Mouse (Mus musculus) testis, postnatal 14 days (tissue): ENCODE data around the gene Tmem44.

Experiments used
- DNase-seq: peaks from one replicate; pipeline ENCODE4 v3.0.0; 2021; ENCODE audit warnings: low spot score

The Tmem44 gene

GRCm38 (mm10) chr16:30550748-30551192 lies at the start of gene Tmem44:
TSS of gene Tmem44 (minus strand) at chr16:30550842.
- DNase-seq, result no peak

GRCm38 (mm10) chr16:30599491-30600268 lies 49.0 kb upstream of the Tmem44 start, which contains the start of gene Fam43a:
TSS of gene Fam43a (plus strand) at chr16:30599723.
- peak; percentile 77 for DNase-seq

- peak; percentile 68 for DNase-seq
Measured at GRCm38 (mm10) chr16:30596959-30597681, 46.5 kb upstream of the Tmem44 start.

GRCm38 (mm10) chr16:30595835-30596557 lies 45.4 kb upstream of the Tmem44 start:
- DNase-seq, result no peak

- DNase-seq, result no peak
Measured at GRCm38 (mm10) chr16:30595356-30595755, 44.7 kb upstream of the Tmem44 start.

- DNase-seq, result no peak
Measured at GRCm38 (mm10) chr16:30591990-30592389, 41.3 kb upstream of the Tmem44 start.

GRCm38 (mm10) chr16:30590264-30591209 lies 39.9 kb upstream of the Tmem44 start:
- DNase-seq, result no peak

- DNase-seq, result peak; percentile 88
Measured at GRCm38 (mm10) chr16:30587494-30588327, 37.1 kb upstream of the Tmem44 start, which contains the start of gene Lsg1. TSS of gene Lsg1 (minus strand) at chr16:30587592.

GRCm38 (mm10) chr16:30586935-30587493 lies 36.4 kb upstream of the Tmem44 start:
- DNase-seq, result peak; percentile 57

- DNase-seq, result no peak
Measured at GRCm38 (mm10) chr16:30580765-30581164, 30.1 kb upstream of the Tmem44 start.

- DNase-seq, result no peak
Measured at GRCm38 (mm10) chr16:30576392-30576791, 25.8 kb upstream of the Tmem44 start.

- DNase-seq, result no peak
Measured at GRCm38 (mm10) chr16:30575815-30576214, 25.2 kb upstream of the Tmem44 start.

GRCm38 (mm10) chr16:30572239-30572638 lies 21.6 kb upstream of the Tmem44 start:
- DNase-seq, result no peak

GRCm38 (mm10) chr16:30571378-30571777 lies 20.7 kb upstream of the Tmem44 start:
- DNase-seq, result no peak

- DNase-seq, result no peak
Measured at GRCm38 (mm10) chr16:30570173-30570572, 19.5 kb upstream of the Tmem44 start.

- no peak for DNase-seq
Measured at GRCm38 (mm10) chr16:30565631-30566030, 15.0 kb upstream of the Tmem44 start.

GRCm38 (mm10) chr16:30560601-30561000 lies 10.0 kb upstream of the Tmem44 start:
- no peak for DNase-seq

- DNase-seq, result no peak
Measured at GRCm38 (mm10) chr16:30559312-30559992, 8.8 kb upstream of the Tmem44 start.

GRCm38 (mm10) chr16:30554109-30554508 lies 3.5 kb upstream of the Tmem44 start:
- no peak for DNase-seq
